Mouse (Mus musculus): Measurements from ENCODE around the gene Cryge. TPM values are rescaled to one million over a fixed set of nuclear protein-coding genes. Genes with fewer than 3 reads are reported as not detected.

Cryge gene
- polyA plus RNA-seq, 1 experiment from 2014 or later = not detected

GRCm38 (mm10) chr1:65051696-65052095, 747 bp upstream of the Cryge start:
- Histone ChIP-seq H3K27me3 (no peaks in the 10 kb centered on the region), H3K4me2 (no peak overlapping the region), H3K4me3 (replicated peaks) (no peak overlapping the region), H3K9ac (no peak overlapping the region), H3K27ac (no peak overlapping the region), H3K36me3 (no peaks in the 10 kb centered on the region), H3K9me3 (replicated peaks) (no peaks in the 10 kb centered on the region), H3K4me1 (replicated peaks) (no peaks in the 10 kb centered on the region)
- WGBS (ENCODE audit: insufficient replicate concordance) = 64% methylated on average over 7 of the region's 7 CpGs
- DNase-seq (no peak), ATAC-seq (ENCODE audit: low read depth) (no peak)

- Histone ChIP-seq H3K27me3 (no peaks in the 10 kb centered on the region), H3K36me3 (no peaks in the 10 kb centered on the region), H3K9ac (no peak overlapping the region), H3K4me2 (no peak overlapping the region), H3K4me1 (replicated peaks) (no peaks in the 10 kb centered on the region), H3K27ac (no peak overlapping the region), H3K9me3 (replicated peaks) (no peaks in the 10 kb centered on the region), H3K4me3 (replicated peaks) (no peak overlapping the region)
- WGBS (ENCODE audit: insufficient replicate concordance) = 58% methylated on average over 12 of the region's 12 CpGs
- DNase-seq = no peak
- ATAC-seq (ENCODE audit: low read depth) = no peak
These were observed 2.2 kb downstream of the Cryge start for GRCm38 (mm10) chr1:65048781-65049180.

GRCm38 (mm10) chr1:65046401-65047109, 4.4 kb downstream of the Cryge start:
- H3K27me3 ChIP-seq = no peaks in the 10 kb centered on the region
- H3K9me3 ChIP-seq (replicated peaks) = no peaks in the 10 kb centered on the region
- no peak for ATAC-seq (ENCODE audit: low read depth)
- H3K9ac ChIP-seq = no peak overlapping the region
- 24% methylated on average over 8 of the region's 8 CpGs for whole genome bisulfite sequencing (ENCODE audit: insufficient replicate concordance)
- H3K36me3 ChIP-seq = no peaks in the 10 kb centered on the region
- H3K4me3 ChIP-seq (replicated peaks) = no peak overlapping the region
- no peak overlapping the region for H3K4me2 ChIP-seq
- H3K4me1 ChIP-seq (replicated peaks) = no peaks in the 10 kb centered on the region
- no peak overlapping the region for H3K27ac ChIP-seq
- DNase-seq = no peak

- no peak overlapping the region for H3K4me3 ChIP-seq (replicated peaks)
- H3K27me3 ChIP-seq = no peaks in the 10 kb centered on the region
- no peaks in the 10 kb centered on the region for H3K4me1 ChIP-seq (replicated peaks)
- no peak for DNase-seq
- no peaks in the 10 kb centered on the region for H3K9me3 ChIP-seq (replicated peaks)
- H3K27ac ChIP-seq = no peak overlapping the region
- 68% methylated on average over 2 of the region's 2 CpGs for WGBS (ENCODE audit: insufficient replicate concordance)
- no peak overlapping the region for H3K4me2 ChIP-seq
- no peak overlapping the region for H3K9ac ChIP-seq
- ATAC-seq (ENCODE audit: low read depth) = no peak
- H3K36me3 ChIP-seq = no peaks in the 10 kb centered on the region
These were observed 7.5 kb downstream of the Cryge start for GRCm38 (mm10) chr1:65043433-65043832.

GRCm38 (mm10) chr1:65041837-65042236, 9.1 kb downstream of the Cryge start:
- Histone ChIP-seq H3K27ac (no peak overlapping the region), H3K27me3 (no peaks in the 10 kb centered on the region), H3K9me3 (replicated peaks) (no peaks in the 10 kb centered on the region), H3K9ac (no peak overlapping the region), H3K4me3 (replicated peaks) (no peak overlapping the region), H3K4me2 (no peak overlapping the region), H3K36me3 (no peaks in the 10 kb centered on the region), H3K4me1 (replicated peaks) (no peaks in the 10 kb centered on the region)
- WGBS (ENCODE audit: insufficient replicate concordance) = 79% methylated on average over 3 of the region's 3 CpGs
- no peak for ATAC-seq (ENCODE audit: low read depth)
- DNase-seq = no peak

GRCm38 (mm10) chr1:65040806-65041205, 10.1 kb downstream of the Cryge start:
- DNase-seq = no peak
- no peak overlapping the region for H3K4me2 ChIP-seq

GRCm38 (mm10) chr1:65039679-65040078, 11.3 kb downstream of the Cryge start:
- Histone ChIP-seq H3K27me3 (no peaks in the 10 kb centered on the region), H3K36me3 (no peaks in the 10 kb centered on the region), H3K9ac (no peak overlapping the region), H3K9me3 (replicated peaks) (no peaks in the 10 kb centered on the region), H3K4me3 (replicated peaks) (no peak overlapping the region), H3K4me1 (replicated peaks) (no peaks in the 10 kb centered on the region), H3K4me2 (no peak overlapping the region), H3K27ac (no peak overlapping the region)
- DNase-seq = no peak
- ATAC-seq (ENCODE audit: low read depth) = no peak
- WGBS (ENCODE audit: insufficient replicate concordance) = 60% methylated on average over 3 of the region's 3 CpGs

More at GRCm38 (mm10) chr1:65040806-65041205, 10.1 kb downstream of the Cryge start:
- no peaks in the 10 kb centered on the region for H3K36me3 ChIP-seq
- H3K27me3 ChIP-seq = no peaks in the 10 kb centered on the region
- H3K27ac ChIP-seq = no peak overlapping the region
- ATAC-seq (ENCODE audit: low read depth) = no peak
- no peak overlapping the region for H3K4me3 ChIP-seq (replicated peaks)
- no peaks in the 10 kb centered on the region for H3K4me1 ChIP-seq (replicated peaks)
- no peaks in the 10 kb centered on the region for H3K9me3 ChIP-seq (replicated peaks)
- no peak overlapping the region for H3K9ac ChIP-seq
- WGBS (ENCODE audit: insufficient replicate concordance) = 65% methylated on average over 6 of the region's 6 CpGs

GRCm38 (mm10) chr1:65037542-65037941, 13.4 kb downstream of the Cryge start:
- WGBS (ENCODE audit: insufficient replicate concordance) = 24% methylated on average over 2 of the region's 2 CpGs
- no peak for ATAC-seq (ENCODE audit: low read depth)

GRCm38 (mm10) chr1:65035513-65035912, 15.4 kb downstream of the Cryge start:
- Histone ChIP-seq H3K9me3 (replicated peaks) (no peaks in the 10 kb centered on the region), H3K4me3 (replicated peaks) (no peak overlapping the region), H3K4me1 (replicated peaks) (no peaks in the 10 kb centered on the region), H3K9ac (no peak overlapping the region), H3K36me3 (no peaks in the 10 kb centered on the region), H3K27ac (no peak overlapping the region), H3K27me3 (no peaks in the 10 kb centered on the region), H3K4me2 (no peak overlapping the region)
- DNase-seq = no peak
- no peak for ATAC-seq (ENCODE audit: low read depth)
- 43% methylated on average over 3 of the region's 3 CpGs for WGBS (ENCODE audit: insufficient replicate concordance)

More at GRCm38 (mm10) chr1:65037542-65037941, 13.4 kb downstream of the Cryge start:
- no peaks in the 10 kb centered on the region for H3K9me3 ChIP-seq (replicated peaks)
- no peak overlapping the region for H3K27ac ChIP-seq
- H3K4me2 ChIP-seq = no peak overlapping the region
- no peaks in the 10 kb centered on the region for H3K27me3 ChIP-seq
- no peaks in the 10 kb centered on the region for H3K36me3 ChIP-seq
- H3K9ac ChIP-seq = no peak overlapping the region
- DNase-seq = no peak
- no peak overlapping the region for H3K4me3 ChIP-seq (replicated peaks)
- H3K4me1 ChIP-seq (replicated peaks) = no peaks in the 10 kb centered on the region

- ATAC-seq (ENCODE audit: low read depth) (no peak), DNase-seq (no peak)
- H3K4me1 ChIP-seq (replicated peaks) = no peaks in the 10 kb centered on the region
- no peak within 1 kb of the TSS for H3K27ac ChIP-seq
- H3K9me3 ChIP-seq (replicated peaks) = no peaks in the 10 kb centered on the region
- H3K9ac ChIP-seq = no peak within 1 kb of the TSS
- H3K27me3 ChIP-seq = no peaks in the 10 kb centered on the region
- H3K36me3 ChIP-seq = no peaks in the 10 kb centered on the region
- H3K4me2 ChIP-seq = no peak within 1 kb of the TSS
- H3K4me3 ChIP-seq (replicated peaks) = no peak within 1 kb of the TSS
These were observed 18.3 kb downstream of the Cryge start, which contains the start of gene Akr1cl for GRCm38 (mm10) chr1:65032641-65033040. TSS of gene Akr1cl (minus strand) at chr1:65032759.

GRCm38 (mm10) chr1:65028206-65028605, 22.7 kb downstream of the Cryge start:
- Histone ChIP-seq H3K9ac (no peak overlapping the region), H3K27ac (no peak overlapping the region), H3K4me1 (replicated peaks) (no peaks in the 10 kb centered on the region), H3K4me2 (no peak overlapping the region), H3K36me3 (no peaks in the 10 kb centered on the region), H3K9me3 (replicated peaks) (no peaks in the 10 kb centered on the region), H3K4me3 (replicated peaks) (no peak overlapping the region), H3K27me3 (no peaks in the 10 kb centered on the region)
- no peak for DNase-seq
- ATAC-seq (ENCODE audit: low read depth) = no peak
- 75% methylated on average over 9 of the region's 9 CpGs for WGBS (ENCODE audit: insufficient replicate concordance)

- DNase-seq = no peak
- 77% methylated on average over 4 of the region's 4 CpGs for WGBS (ENCODE audit: insufficient replicate concordance)
- H3K36me3 ChIP-seq = no peaks in the 10 kb centered on the region
- no peak overlapping the region for H3K9ac ChIP-seq
- no peaks in the 10 kb centered on the region for H3K27me3 ChIP-seq
- no peak overlapping the region for H3K4me2 ChIP-seq
- H3K9me3 ChIP-seq (replicated peaks) = no peaks in the 10 kb centered on the region
- no peak overlapping the region for H3K4me3 ChIP-seq (replicated peaks)
- ATAC-seq (ENCODE audit: low read depth) = no peak
- no peak overlapping the region for H3K27ac ChIP-seq
- no peaks in the 10 kb centered on the region for H3K4me1 ChIP-seq (replicated peaks)
These were observed 38.2 kb downstream of the Cryge start for GRCm38 (mm10) chr1:65012726-65013125.

All from liver, embryonic 13.5 days (tissue).